ENCODE assay signal across 11 mouse cellular contexts in genomic region chr19:5512091-5513004, GRCm38 (mm10). TPM values are rescaled to one million over a fixed set of nuclear protein-coding genes. Genes with fewer than 3 reads are reported as not detected.
DNase-seq lines count a peak whose midpoint lies in the region; ATAC-seq lines count a peak whose summit lies in the region.
"Had no signal": no experiment of that assay in that cellular context is flagged by ENCODE, and none has a peak within 500 bp of the region (broad histone marks: within the 10 kb centered on the region; RNA-seq: fewer than 3 reads in every experiment).

No protein-coding gene starts in this region.

- intact Hi-C loops in left cerebral cortex, postnatal 10 days (cut with DNase I) = no loop called here

- H3K4me2 ChIP-seq in midbrain, embryonic 15.5 days = 0 out of 2 replicates have a peak overlapping the region, but pooled peaks have one; percentile 3
- H3K4me2 ChIP-seq in liver, embryonic 16.5 days (ENCODE audit: low read depth, low read length) = peak overlapping the region; percentile 87
- H3K4me2 ChIP-seq in stomach, embryonic 16.5 days (ENCODE audit: low read depth, low read length) = peak overlapping the region; percentile 24; the same call in 1 of the 2 replicates

- no peaks in the 10 kb centered on the region for H3K27me3 ChIP-seq in heart, embryonic 10.5 days (ENCODE audit: insufficient read depth, poor library complexity, severe bottlenecking)
- H3K27me3 ChIP-seq in midbrain, embryonic 15.5 days (replicated peaks) = no peaks in the 10 kb centered on the region
- H3K27me3 ChIP-seq in midbrain, embryonic 10.5 days (ENCODE audit: low read depth, poor library complexity, severe bottlenecking) = peaks cover 7% of the 10 kb centered on the region; the same call in 1 of the 2 replicates
- H3K27me3 ChIP-seq in liver, embryonic 16.5 days (ENCODE audit: control insufficient read depth, insufficient read depth, low read depth, low read length) = no peaks in the 10 kb centered on the region
- H3K27me3 ChIP-seq in stomach, embryonic 16.5 days (ENCODE audit: control insufficient read depth, insufficient read depth, low read length) = no peaks in the 10 kb centered on the region

- no peak overlapping the region for H3K27ac ChIP-seq in heart, embryonic 10.5 days
- H3K27ac ChIP-seq in midbrain, embryonic 15.5 days = no peak overlapping the region
- no peak overlapping the region for H3K27ac ChIP-seq in midbrain, embryonic 10.5 days (replicated peaks)
- H3K27ac ChIP-seq in liver, embryonic 16.5 days (ENCODE audit: low read length) = peak overlapping the region; percentile 47
- H3K27ac ChIP-seq in stomach, embryonic 16.5 days (ENCODE audit: low read length) = no peak overlapping the region

- WGBS in heart, embryonic 10.5 days = 75% methylated on average over 12 of the region's 12 CpGs
- WGBS in midbrain, embryonic 15.5 days = 82% methylated on average over 12 of the region's 12 CpGs
- 87% methylated on average over 12 of the region's 12 CpGs for WGBS in midbrain, embryonic 10.5 days
- 22% methylated on average over 12 of the region's 12 CpGs for WGBS in liver, embryonic 16.5 days (ENCODE audit: insufficient replicate concordance)
- WGBS in stomach, embryonic 16.5 days = 74% methylated on average over 12 of the region's 12 CpGs

- DNase-seq in heart, adult 11 months = peak; percentile 95
- DNase-seq in heart, embryonic 10.5 days (ENCODE audit: low spot score) = no peak
- DNase-seq in midbrain, embryonic 10.5 days (ENCODE audit: low spot score) = no peak
- DNase-seq in adrenal gland, adult 18-20 months (ENCODE audit: low spot score in 2 of 2) = no peak
- no peak for DNase-seq in left cerebral cortex, postnatal 10 days (ENCODE audit: extremely low spot score in 1 of 2, low spot score in 2 of 2)
- DNase-seq: adrenal gland, postnatal 25 days; kidney, postnatal 10 days had no signal

- H3K9ac ChIP-seq in midbrain, embryonic 15.5 days = no peak overlapping the region
- H3K9ac ChIP-seq in liver, embryonic 16.5 days (ENCODE audit: low read depth, low read length) = no peak overlapping the region; the same call in 1 of the 2 replicates
- no peak overlapping the region for H3K9ac ChIP-seq in stomach, embryonic 16.5 days (ENCODE audit: low read length)

- peaks cover 24% of the 10 kb centered on the region for H3K4me1 ChIP-seq in heart, embryonic 10.5 days
- peaks cover 23% of the 10 kb centered on the region for H3K4me1 ChIP-seq in midbrain, embryonic 15.5 days
- peaks cover 26% of the 10 kb centered on the region for H3K4me1 ChIP-seq in midbrain, embryonic 10.5 days
- H3K4me1 ChIP-seq in liver, embryonic 16.5 days (ENCODE audit: control insufficient read depth, low read depth, low read length) = peaks cover 34% of the 10 kb centered on the region
- 0 out of 2 replicates have a peak, but pooled peaks cover 7% of the 10 kb centered on the region for H3K4me1 ChIP-seq in stomach, embryonic 16.5 days (ENCODE audit: control insufficient read depth, insufficient read depth, low read length)

- no peaks in the 10 kb centered on the region; the same call in 1 of the 2 replicates for H3K36me3 ChIP-seq in heart, embryonic 10.5 days
- H3K36me3 ChIP-seq in midbrain, embryonic 15.5 days (replicated peaks) = no peaks in the 10 kb centered on the region
- no peaks in the 10 kb centered on the region for H3K36me3 ChIP-seq in midbrain, embryonic 10.5 days
- H3K36me3 ChIP-seq in liver, embryonic 16.5 days (ENCODE audit: control insufficient read depth, insufficient read depth) = no peaks in the 10 kb centered on the region
- no peaks in the 10 kb centered on the region for H3K36me3 ChIP-seq in stomach, embryonic 16.5 days (ENCODE audit: control insufficient read depth, insufficient read depth, low read length)

- no peak overlapping the region for H3K4me3 ChIP-seq in heart, embryonic 10.5 days
- no peak overlapping the region for H3K4me3 ChIP-seq in midbrain, embryonic 15.5 days
- H3K4me3 ChIP-seq in midbrain, embryonic 10.5 days = no peak overlapping the region
- peak overlapping the region; percentile 69 for H3K4me3 ChIP-seq in liver, embryonic 16.5 days (ENCODE audit: low read depth, low read length)
- no peak overlapping the region for H3K4me3 ChIP-seq in stomach, embryonic 16.5 days (replicated peaks; ENCODE audit: low read length)

- no peak for ATAC-seq in midbrain, embryonic 15.5 days (replicated peaks)
- no peak for ATAC-seq in liver, embryonic 16.5 days (ENCODE audit: low read depth)
- ATAC-seq in stomach, embryonic 16.5 days (ENCODE audit: insufficient read depth, low FRiP score) = no peak
- ATAC-seq: CD4-positive, CD25-positive, alpha-beta regulatory T cell, adult 4 months had no signal

- no peaks in the 10 kb centered on the region for H3K9me3 ChIP-seq in heart, embryonic 10.5 days
- no peaks in the 10 kb centered on the region for H3K9me3 ChIP-seq in midbrain, embryonic 15.5 days
- H3K9me3 ChIP-seq in midbrain, embryonic 10.5 days (replicated peaks) = peaks cover 11% of the 10 kb centered on the region; the same call in 1 of the 2 replicates
- no peaks in the 10 kb centered on the region for H3K9me3 ChIP-seq in liver, embryonic 16.5 days (replicated peaks; ENCODE audit: control insufficient read depth, low read length)
- no peaks in the 10 kb centered on the region for H3K9me3 ChIP-seq in stomach, embryonic 16.5 days (replicated peaks; ENCODE audit: control insufficient read depth, low read length)

RNA-seq across cellular contexts. Expression of gene Snx32, which starts 2.0 kb away (rescaled TPM):
- 10.6 and 15.6 TPM in 2 replicates for polyA plus RNA-seq in heart, embryonic 10.5 days (2016; fragmentation: Nextera tagmentation; extraction: Ambion mirVana)
- polyA plus RNA-seq in midbrain, embryonic 15.5 days (2015; fragmentation: Nextera tagmentation; extraction: Ambion mirVana) = 106 and 111 TPM in 2 replicates
- polyA plus RNA-seq in midbrain, embryonic 10.5 days (2016; fragmentation: Nextera tagmentation; extraction: Ambion mirVana) = 9.6 and 15.3 TPM in 2 replicates
- polyA plus RNA-seq in liver, embryonic 16.5 days (2015; fragmentation: Nextera tagmentation; extraction: Ambion mirVana) = 5.7 and 7.2 TPM in 2 replicates
- 9.5 and 10.8 TPM in 2 replicates for polyA plus RNA-seq in stomach, embryonic 16.5 days (2015; fragmentation: Nextera tagmentation; extraction: Ambion mirVana)
- total RNA-seq in adrenal gland, adult 18-20 months (2021) = 10 to 100 TPM; 12.3 to 12.4 TPM
- total RNA-seq in left cerebral cortex, postnatal 10 days (2021) = 10 to 100 TPM; 76.9 to 77.8 TPM

RNA-seq across cellular contexts. Expression of gene 1700020D05Rik, which starts 8.8 kb away (rescaled TPM):
- 0.14 and 0.25 TPM in 2 replicates for polyA plus RNA-seq in heart, embryonic 10.5 days (2016; fragmentation: Nextera tagmentation; extraction: Ambion mirVana)
- polyA plus RNA-seq in midbrain, embryonic 15.5 days (2015; fragmentation: Nextera tagmentation; extraction: Ambion mirVana) = 0.17 TPM in 1 of 2 replicates, not detected in the other
- not detected in 2 replicates for polyA plus RNA-seq in midbrain, embryonic 10.5 days (2016; fragmentation: Nextera tagmentation; extraction: Ambion mirVana)
- polyA plus RNA-seq in liver, embryonic 16.5 days (2015; fragmentation: Nextera tagmentation; extraction: Ambion mirVana) = 0.09 and 0.14 TPM in 2 replicates
- polyA plus RNA-seq in stomach, embryonic 16.5 days (2015; fragmentation: Nextera tagmentation; extraction: Ambion mirVana) = 0.13 TPM in 1 of 2 replicates, not detected in the other
- 1 to 10 TPM; 1.7 to 2.2 TPM for total RNA-seq in adrenal gland, adult 18-20 months (2021)
- total RNA-seq in left cerebral cortex, postnatal 10 days (2021) = 1 to 10 TPM; 4.8 to 5.4 TPM
- polyA plus RNA-seq: CD4-positive, CD25-positive, alpha-beta regulatory T cell, adult 4 months had no signal

RNA-seq across cellular contexts. Expression of gene Cfl1, which starts 22.1 kb away (rescaled TPM):
- 2,322 and 2,829 TPM in 2 replicates for polyA plus RNA-seq in heart, embryonic 10.5 days (2016; fragmentation: Nextera tagmentation; extraction: Ambion mirVana)
- polyA plus RNA-seq in midbrain, embryonic 15.5 days (2015; fragmentation: Nextera tagmentation; extraction: Ambion mirVana) = 3,624 and 3,631 TPM in 2 replicates
- 3,131 and 3,331 TPM in 2 replicates for polyA plus RNA-seq in midbrain, embryonic 10.5 days (2016; fragmentation: Nextera tagmentation; extraction: Ambion mirVana)
- polyA plus RNA-seq in liver, embryonic 16.5 days (2015; fragmentation: Nextera tagmentation; extraction: Ambion mirVana) = 930 and 955 TPM in 2 replicates
- polyA plus RNA-seq in stomach, embryonic 16.5 days (2015; fragmentation: Nextera tagmentation; extraction: Ambion mirVana) = 2,233 and 2,288 TPM in 2 replicates
- total RNA-seq in adrenal gland, adult 18-20 months (2021) = 100 to 1,000 TPM; 689 to 693 TPM
- total RNA-seq in left cerebral cortex, postnatal 10 days (2021) = 1,000 to 10,000 TPM; 1,943 to 1,967 TPM

RNA-seq across cellular contexts. Expression of gene Mus81, which starts 24.1 kb away (rescaled TPM):
- 41.7 and 44.7 TPM in 2 replicates for polyA plus RNA-seq in heart, embryonic 10.5 days (2016; fragmentation: Nextera tagmentation; extraction: Ambion mirVana)
- polyA plus RNA-seq in midbrain, embryonic 15.5 days (2015; fragmentation: Nextera tagmentation; extraction: Ambion mirVana) = 54.3 and 60.2 TPM in 2 replicates
- polyA plus RNA-seq in midbrain, embryonic 10.5 days (2016; fragmentation: Nextera tagmentation; extraction: Ambion mirVana) = 41.3 and 47.0 TPM in 2 replicates
- polyA plus RNA-seq in liver, embryonic 16.5 days (2015; fragmentation: Nextera tagmentation; extraction: Ambion mirVana) = 12.7 and 15.6 TPM in 2 replicates
- 36.5 and 37.6 TPM in 2 replicates for polyA plus RNA-seq in stomach, embryonic 16.5 days (2015; fragmentation: Nextera tagmentation; extraction: Ambion mirVana)
- total RNA-seq in adrenal gland, adult 18-20 months (2021) = 10 to 100 TPM; 25.1 to 35.8 TPM
- total RNA-seq in left cerebral cortex, postnatal 10 days (2021) = 10 to 100 TPM; 32.2 to 33.3 TPM

RNA-seq across cellular contexts. Expression of gene Efemp2, which starts 38.6 kb away (rescaled TPM):
- polyA plus RNA-seq in heart, embryonic 10.5 days (2016; fragmentation: Nextera tagmentation; extraction: Ambion mirVana) = 62.7 and 92.3 TPM in 2 replicates
- polyA plus RNA-seq in midbrain, embryonic 15.5 days (2015; fragmentation: Nextera tagmentation; extraction: Ambion mirVana) = 41.3 and 45.9 TPM in 2 replicates
- 67.6 and 69.1 TPM in 2 replicates for polyA plus RNA-seq in midbrain, embryonic 10.5 days (2016; fragmentation: Nextera tagmentation; extraction: Ambion mirVana)
- 13.5 and 15.8 TPM in 2 replicates for polyA plus RNA-seq in liver, embryonic 16.5 days (2015; fragmentation: Nextera tagmentation; extraction: Ambion mirVana)
- polyA plus RNA-seq in stomach, embryonic 16.5 days (2015; fragmentation: Nextera tagmentation; extraction: Ambion mirVana) = 156 and 167 TPM in 2 replicates
- total RNA-seq in adrenal gland, adult 18-20 months (2021) = 10 to 100 TPM; 56.9 to 91.1 TPM
- total RNA-seq in left cerebral cortex, postnatal 10 days (2021) = 10 to 100 TPM; 18.3 to 18.6 TPM

Comparison
In these comparisons a context has a peak if more than half of its experiments do, and no peak if none do; other contexts are left out.
1. H3K4me2 ChIP-seq: peak in every context shown above with its lines; median percentile 87 in liver, embryonic 16.5 days; 24 in stomach, embryonic 16.5 days; 3 in midbrain, embryonic 15.5 days.